Mouse (Mus musculus): ENCODE results near the gene Itih4.

Itih4 gene

DNA sequence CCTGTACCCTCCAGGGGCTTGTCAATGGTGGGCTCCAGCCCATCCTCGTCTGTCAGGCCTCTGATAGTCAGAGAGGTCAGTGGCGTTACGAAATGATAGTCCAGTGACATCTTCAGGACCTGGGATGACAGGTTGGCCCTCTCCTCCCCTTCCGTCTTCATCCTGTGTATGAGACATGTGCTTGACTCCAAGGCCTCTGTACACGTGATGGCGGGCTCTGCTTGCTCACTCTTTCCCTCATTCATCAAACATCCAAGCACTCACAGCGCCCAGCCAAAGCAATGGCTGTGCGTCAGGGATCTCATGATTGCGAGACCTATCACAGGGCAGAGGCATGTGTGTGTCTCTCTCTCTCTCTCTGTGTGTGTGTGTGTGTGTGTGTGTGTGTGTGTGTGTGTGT lies 47.1 kb downstream of the Itih4 start:
- in situ Hi-C loops (cut with MboI, MseI) = no loop called here

DNA sequence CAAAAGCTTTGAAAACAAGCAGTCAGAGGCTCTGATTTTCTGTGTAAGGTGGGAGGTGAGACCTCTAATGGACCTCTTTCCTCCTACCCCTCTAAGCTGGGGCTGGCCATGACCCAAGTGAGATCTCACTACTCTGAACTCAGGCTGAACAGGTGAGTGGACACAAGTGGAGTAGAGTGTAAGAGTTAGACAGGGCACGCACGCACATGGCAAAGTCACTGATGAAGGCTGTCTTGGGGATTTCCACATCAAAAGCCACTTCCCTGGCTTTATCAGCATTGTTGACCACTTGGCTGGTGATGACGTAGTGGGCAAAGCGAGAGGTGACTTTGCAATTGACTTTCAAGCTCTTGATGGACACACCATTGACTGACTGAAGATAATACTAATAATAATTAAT lies 56.0 kb downstream of the Itih4 start:
- in situ Hi-C loops (cut with MboI, MseI) = no loop called here

DNA sequence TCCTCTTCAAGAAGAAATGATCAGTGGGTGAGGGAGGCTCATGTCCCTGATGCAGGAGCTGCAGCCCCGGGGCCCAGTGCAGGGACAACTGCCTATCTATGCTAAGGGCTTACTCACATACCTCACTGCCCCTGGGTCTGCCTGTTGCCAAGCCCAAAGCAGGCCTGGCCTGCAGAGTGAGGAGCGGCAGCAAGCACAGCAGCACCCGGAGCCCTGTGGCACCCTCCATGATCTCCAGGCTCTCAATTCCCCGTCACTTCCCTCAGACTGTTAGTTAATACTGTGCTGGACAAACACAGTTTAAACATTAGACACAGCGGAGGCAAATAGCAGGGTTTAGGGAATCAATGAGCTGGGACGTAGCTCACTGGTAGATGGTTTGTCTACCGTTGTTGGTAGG lies 56.8 kb downstream of the Itih4 start, which contains the start of gene Itih1:
Itih1 (minus strand) TSS at position 252 of the 400 bp plus-strand sequence.
- in situ Hi-C loops (cut with MboI, MseI) = no loop called here

DNA sequence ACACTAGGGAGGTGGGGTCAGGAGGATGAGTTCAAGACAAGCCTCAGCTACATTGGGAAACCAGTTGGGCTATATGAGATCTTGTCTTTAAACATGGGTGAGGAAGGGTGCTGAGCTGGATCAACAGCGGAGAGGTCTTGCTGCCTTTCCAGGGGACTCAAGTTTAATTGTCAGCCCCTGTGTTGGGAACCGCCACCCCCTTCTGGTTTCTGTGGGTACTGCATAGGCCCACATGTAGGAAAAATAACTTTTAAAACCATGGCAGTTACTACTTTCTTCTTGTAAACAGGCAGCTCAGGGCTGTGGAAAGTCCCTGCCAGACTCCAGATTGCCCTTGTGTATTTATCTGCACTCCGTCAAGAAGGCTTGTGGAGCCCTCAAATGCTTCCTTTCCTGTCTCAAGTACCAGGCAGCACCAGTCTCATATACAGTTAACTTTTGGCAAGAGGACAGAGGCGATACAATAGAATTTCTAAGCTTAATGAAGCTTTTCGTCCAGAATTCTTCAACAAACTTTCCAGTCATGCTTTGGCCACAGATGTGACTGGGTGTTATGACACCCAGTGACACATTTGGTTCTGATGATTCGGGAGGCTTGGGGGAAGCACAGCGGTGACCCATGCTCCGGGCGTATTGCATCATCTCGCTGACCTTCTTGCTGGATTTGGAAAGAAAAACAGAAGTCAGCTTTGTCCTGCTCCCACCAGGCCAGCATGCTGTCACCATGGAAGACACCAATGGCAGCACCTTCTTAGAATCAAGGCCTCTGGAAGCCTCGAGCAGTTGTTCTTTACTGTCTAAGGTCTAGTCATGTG lies 57.8 kb downstream of the Itih4 start:
- in situ Hi-C loops (cut with MboI, MseI) = no loop called here

DNA sequence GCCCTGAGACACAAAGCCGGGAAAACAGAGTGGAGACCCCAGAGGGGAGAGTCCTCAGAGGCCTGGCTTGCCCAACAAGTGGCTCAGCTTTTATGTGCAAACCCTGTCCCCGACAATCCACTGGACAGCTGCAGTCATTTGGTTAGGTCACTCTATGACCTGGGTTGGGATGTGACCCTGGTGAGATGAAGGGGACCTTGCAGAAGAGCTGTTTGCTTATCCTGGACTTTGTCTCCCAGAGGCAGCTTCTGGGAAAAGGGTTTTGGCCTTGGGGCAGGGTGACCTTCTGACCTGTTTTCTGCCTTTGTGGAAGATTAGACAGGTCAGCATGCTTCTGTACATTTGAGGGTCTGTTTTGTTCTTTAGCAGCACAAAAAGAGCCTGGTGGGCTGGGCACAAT lies 58.5 kb downstream of the Itih4 start:
- in situ Hi-C loops (cut with MboI, MseI) = no loop called here

DNA sequence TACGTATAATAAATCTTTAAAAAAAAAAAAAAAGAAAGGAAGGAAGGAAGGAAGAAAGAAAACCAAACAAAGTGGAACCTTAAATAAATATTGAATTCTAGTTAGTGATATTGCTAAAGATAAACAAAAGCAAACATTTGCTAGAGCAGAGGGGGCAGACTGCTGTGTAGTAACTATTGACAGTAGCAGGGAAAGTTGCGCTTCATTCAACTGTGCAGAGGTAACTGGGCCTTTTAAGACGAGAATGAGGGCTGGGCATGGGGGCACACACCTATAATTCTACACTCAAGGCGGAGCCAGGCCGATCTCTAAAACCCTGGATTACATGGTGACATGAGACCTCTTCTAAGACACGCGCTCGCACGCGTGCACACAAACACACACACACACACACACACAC lies 63.7 kb downstream of the Itih4 start:
- in situ Hi-C loops (cut with MboI, MseI) = no loop called here

DNA sequence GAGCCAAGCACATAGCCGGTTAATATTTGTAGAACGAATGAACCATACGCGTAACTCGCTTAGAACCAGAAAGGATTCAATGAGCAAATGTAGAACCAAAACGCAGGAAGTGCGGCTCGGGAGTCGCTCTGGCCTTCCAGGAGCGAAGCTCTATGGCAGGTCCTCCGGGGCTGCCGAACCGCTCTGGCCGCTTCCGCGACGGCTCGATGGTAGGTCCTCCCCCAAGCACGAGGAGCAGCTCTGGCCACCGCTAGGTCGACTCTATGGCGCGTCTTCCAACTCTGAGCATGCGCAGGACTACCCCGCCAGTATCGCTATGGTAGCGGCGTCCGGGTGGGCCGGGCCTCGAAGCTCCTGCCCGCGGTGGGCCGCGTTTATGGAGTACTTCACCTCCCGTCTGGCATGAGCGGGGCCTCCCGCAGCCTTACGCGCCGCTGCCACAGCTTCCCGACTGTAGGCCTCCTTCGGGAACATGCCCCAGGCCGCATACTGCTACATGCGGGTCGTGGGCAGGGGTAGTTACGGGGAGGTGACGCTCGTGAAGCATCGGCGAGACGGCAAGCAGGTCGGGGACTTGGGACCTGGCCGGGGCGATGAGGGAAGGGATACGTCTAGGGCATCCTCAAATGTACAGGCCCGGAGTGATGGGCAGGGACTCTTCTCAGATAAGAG lies 65.0 kb downstream of the Itih4 start, which contains the start of gene Nek4:
Nek4 (plus strand) TSS at position 224 of the 672 bp plus-strand sequence.
- in situ Hi-C loops (cut with MboI, MseI) = no loop called here

Data from T-helper 17 cell (primary cell).